In the genomic region with DNA sequence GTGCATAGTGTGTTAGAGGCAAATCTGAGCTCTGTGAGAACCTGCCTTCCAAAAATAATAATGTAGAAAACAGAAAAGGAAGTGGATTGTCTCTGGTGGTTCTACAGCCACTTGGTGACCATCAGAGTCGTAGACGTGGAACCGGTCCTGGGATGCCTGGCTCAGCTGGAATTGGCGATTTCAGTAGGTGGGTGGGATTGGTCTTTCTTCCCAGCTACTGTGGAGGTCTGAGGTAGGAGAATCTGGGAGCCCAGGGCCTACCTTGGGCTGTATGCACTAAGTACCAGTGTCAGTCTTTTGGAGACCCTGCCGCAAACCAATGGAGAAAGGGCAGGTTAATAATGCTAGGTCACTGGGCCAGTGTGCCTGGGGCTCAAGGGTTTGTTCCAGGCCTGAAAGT, we compare ENCODE assay signal across 9 mouse cellular contexts. TPM values are rescaled to one million over a fixed set of nuclear protein-coding genes. Genes with fewer than 3 reads are reported as not detected.
A peak's percentile ranks its signal among the peaks of the same experiment; 100 is the strongest.
DNase-seq lines count a peak whose midpoint lies in the region; ATAC-seq lines count a peak whose summit lies in the region.
"Had no signal": no experiment of that assay in that cellular context is flagged by ENCODE, and none has a peak within 500 bp of the region (broad histone marks: within the 10 kb centered on the region; RNA-seq: fewer than 3 reads in every experiment).

No protein-coding gene starts in this region.

- peaks cover 18% of the 10 kb centered on the region for H3K27me3 ChIP-seq in lung, embryonic 16.5 days (ENCODE audit: control insufficient read depth, insufficient read depth, low read depth, low read length)
- no peaks in the 10 kb centered on the region for H3K27me3 ChIP-seq in hindbrain, embryonic 15.5 days
- no peaks in the 10 kb centered on the region for H3K27me3 ChIP-seq in neural tube, embryonic 14.5 days (ENCODE audit: control insufficient read depth, insufficient read depth, low read length)

- peak; percentile 43 for DNase-seq in cerebellum, adult 9-11 months
- DNase-seq in lung, postnatal 4 days: no peak
- no peak for DNase-seq in T-cell, adult 2 months (ENCODE audit: low spot score)
- no peak for DNase-seq in urinary bladder, postnatal 14 days (ENCODE audit: low spot score)

- peaks cover 27% of the 10 kb centered on the region for H3K4me1 ChIP-seq in lung, embryonic 16.5 days (replicated peaks; ENCODE audit: control insufficient read depth, insufficient read depth, low read length)
- peaks cover 47% of the 10 kb centered on the region for H3K4me1 ChIP-seq in hindbrain, embryonic 15.5 days (replicated peaks)
- H3K4me1 ChIP-seq in neural tube, embryonic 14.5 days (ENCODE audit: control insufficient read depth, insufficient read depth, low read length): peaks cover 15% of the 10 kb centered on the region

- H3K9ac ChIP-seq in lung, embryonic 16.5 days (ENCODE audit: low read length): no peak overlapping the region
- peak overlapping the region; percentile 56 for H3K9ac ChIP-seq in hindbrain, embryonic 15.5 days
- H3K9ac ChIP-seq in neural tube, embryonic 14.5 days (replicated peaks; ENCODE audit: low read depth, low read length): no peak overlapping the region

- H3K4me2 ChIP-seq in lung, embryonic 16.5 days (ENCODE audit: low read depth, low read length): peak overlapping the region; percentile 86; the same call in 1 of the 2 replicates
- peak overlapping the region; percentile 87 for H3K4me2 ChIP-seq in hindbrain, embryonic 15.5 days
- H3K4me2 ChIP-seq in neural tube, embryonic 14.5 days (ENCODE audit: low read depth, low read length): peak overlapping the region; percentile 57

- H3K27ac ChIP-seq in lung, embryonic 16.5 days (ENCODE audit: low read length): no peak overlapping the region
- no peak overlapping the region for H3K27ac ChIP-seq in hindbrain, embryonic 15.5 days (replicated peaks)
- H3K27ac ChIP-seq in neural tube, embryonic 14.5 days (ENCODE audit: low read depth, low read length): no peak overlapping the region

- 86% methylated on average over 5 of the region's 5 CpGs for WGBS in lung, embryonic 16.5 days
- 81% methylated on average over 5 of the region's 5 CpGs for WGBS in hindbrain, embryonic 15.5 days
- 84% methylated on average over 5 of the region's 5 CpGs for WGBS in neural tube, embryonic 14.5 days

- H3K4me3 ChIP-seq in lung, embryonic 16.5 days (ENCODE audit: low read length): no peak overlapping the region
- peak overlapping the region; percentile 63 for H3K4me3 ChIP-seq in hindbrain, embryonic 15.5 days
- H3K4me3 ChIP-seq in neural tube, embryonic 14.5 days (ENCODE audit: low read depth, low read length): peak overlapping the region; percentile 57

- H3K36me3 ChIP-seq in lung, embryonic 16.5 days (ENCODE audit: control insufficient read depth, insufficient read depth, low read length): peaks cover 2% of the 10 kb centered on the region; the same call in 1 of the 2 replicates
- H3K36me3 ChIP-seq in hindbrain, embryonic 15.5 days: no peaks in the 10 kb centered on the region
- no peaks in the 10 kb centered on the region for H3K36me3 ChIP-seq in neural tube, embryonic 14.5 days (ENCODE audit: control insufficient read depth, insufficient read depth, low read length)

- ATAC-seq in cerebellum, adult (ENCODE audit: insufficient number of reproducible peaks, low FRiP score, low TSS enrichment): no peak
- no peak for ATAC-seq in lung, embryonic 16.5 days (ENCODE audit: low read depth)
- no peak for ATAC-seq in hindbrain, embryonic 15.5 days (ENCODE audit: low FRiP score, low read depth)
- ATAC-seq in neural tube, embryonic 14.5 days (ENCODE audit: low read depth): no peak

- H3K9me3 ChIP-seq in lung, embryonic 16.5 days (ENCODE audit: control insufficient read depth, low read length): no peaks in the 10 kb centered on the region
- no peaks in the 10 kb centered on the region for H3K9me3 ChIP-seq in hindbrain, embryonic 15.5 days
- no peaks in the 10 kb centered on the region for H3K9me3 ChIP-seq in neural tube, embryonic 14.5 days (ENCODE audit: control insufficient read depth, low read length)
- H3K9me3 ChIP-seq: heart, embryonic 10.5 days had no signal

RNA-seq across cellular contexts. Expression of gene Mypop, which starts 2.0 kb away (rescaled TPM):
- 2.1 and 2.8 TPM in 2 replicates for polyA plus RNA-seq in lung, embryonic 16.5 days (2015; fragmentation: Nextera tagmentation; extraction: Ambion mirVana)
- 6.9 and 7.2 TPM in 2 replicates for polyA plus RNA-seq in hindbrain, embryonic 15.5 days (2015; fragmentation: Nextera tagmentation; extraction: Ambion mirVana)
- 6.0 and 6.9 TPM in 2 replicates for polyA plus RNA-seq in neural tube, embryonic 14.5 days (2014; fragmentation: Nextera tagmentation; extraction: Ambion mirVana)

RNA-seq across cellular contexts. Expression of gene Nanos2, which starts 5.8 kb away (rescaled TPM):
- polyA plus RNA-seq in lung, embryonic 16.5 days (2015; fragmentation: Nextera tagmentation; extraction: Ambion mirVana): not detected in 2 replicates
- polyA plus RNA-seq in hindbrain, embryonic 15.5 days (2015; fragmentation: Nextera tagmentation; extraction: Ambion mirVana): 0.53 and 0.83 TPM in 2 replicates
- polyA plus RNA-seq in neural tube, embryonic 14.5 days (2014; fragmentation: Nextera tagmentation; extraction: Ambion mirVana): 0.84 and 1.1 TPM in 2 replicates
- polyA plus RNA-seq: heart, embryonic 10.5 days had no signal

RNA-seq across cellular contexts. Expression of gene Irf2bp1, which starts 10.8 kb away (rescaled TPM):
- 16.0 and 16.5 TPM in 2 replicates for polyA plus RNA-seq in lung, embryonic 16.5 days (2015; fragmentation: Nextera tagmentation; extraction: Ambion mirVana)
- 31.6 and 35.2 TPM in 2 replicates for polyA plus RNA-seq in hindbrain, embryonic 15.5 days (2015; fragmentation: Nextera tagmentation; extraction: Ambion mirVana)
- 29.7 and 30.3 TPM in 2 replicates for polyA plus RNA-seq in neural tube, embryonic 14.5 days (2014; fragmentation: Nextera tagmentation; extraction: Ambion mirVana)

RNA-seq across cellular contexts. Expression of gene Foxa3, which starts 30.3 kb away (rescaled TPM):
- polyA plus RNA-seq in lung, embryonic 16.5 days (2015; fragmentation: Nextera tagmentation; extraction: Ambion mirVana): 2.3 TPM in 2 replicates
- polyA plus RNA-seq in hindbrain, embryonic 15.5 days (2015; fragmentation: Nextera tagmentation; extraction: Ambion mirVana): 0.08 TPM in 1 of 2 replicates, not detected in the other
- not detected in 2 replicates for polyA plus RNA-seq in neural tube, embryonic 14.5 days (2014; fragmentation: Nextera tagmentation; extraction: Ambion mirVana)

RNA-seq across cellular contexts. Expression of gene Sympk, which starts 31.1 kb away (rescaled TPM):
- polyA plus RNA-seq in lung, embryonic 16.5 days (2015; fragmentation: Nextera tagmentation; extraction: Ambion mirVana): 27.4 and 27.5 TPM in 2 replicates
- 27.5 and 30.1 TPM in 2 replicates for polyA plus RNA-seq in hindbrain, embryonic 15.5 days (2015; fragmentation: Nextera tagmentation; extraction: Ambion mirVana)
- 16.8 and 16.9 TPM in 2 replicates for polyA plus RNA-seq in neural tube, embryonic 14.5 days (2014; fragmentation: Nextera tagmentation; extraction: Ambion mirVana)
